Mouse (Mus musculus): ENCODE measurements around the gene Cphx3.
"Not testable (repeated sequence)": the region's sequence is repeated elsewhere in the genome, so short reads cannot be mapped to it uniquely, and the experiment has no call there.

Gene Cphx3

GRCm38 (mm10) chr14:26181660-26182059 is 99.6 kb downstream of the Cphx3 start:
- DNase-seq, result not testable (repeated sequence)

- DNase-seq, result not testable (repeated sequence)
Measured at GRCm38 (mm10) chr14:26182380-26182779, 100.3 kb downstream of the Cphx3 start, which contains the start of gene Plac9b. Gene Plac9b (minus strand): TSS chr14:26182480.

GRCm38 (mm10) chr14:26186638-26187037 is 104.5 kb downstream of the Cphx3 start:
- not testable (repeated sequence) for DNase-seq

- not testable (repeated sequence) for DNase-seq
Measured at GRCm38 (mm10) chr14:26188361-26188760, 106.3 kb downstream of the Cphx3 start.

- DNase-seq, result not testable (repeated sequence)
Measured at GRCm38 (mm10) chr14:26197851-26198250, 115.8 kb downstream of the Cphx3 start.

GRCm38 (mm10) chr14:26206197-26206925 is 124.3 kb downstream of the Cphx3 start:
- not testable (repeated sequence) for DNase-seq

- DNase-seq, result not testable (repeated sequence)
Measured at GRCm38 (mm10) chr14:26206926-26207247, 124.8 kb downstream of the Cphx3 start, which contains the start of gene Tmem254b. Gene Tmem254b (minus strand): TSS chr14:26207041.

GRCm38 (mm10) chr14:26216233-26217000 is 134.3 kb downstream of the Cphx3 start:
- not testable (repeated sequence) for DNase-seq

- DNase-seq, result not testable (repeated sequence)
Measured at GRCm38 (mm10) chr14:26237183-26237582, 155.1 kb downstream of the Cphx3 start.

GRCm38 (mm10) chr14:26257756-26258617 is 175.9 kb downstream of the Cphx3 start, which contains the start of gene Duxbl3:
Gene Duxbl3 (plus strand): TSS chr14:26257962.
- not testable (repeated sequence) for DNase-seq

- not testable (repeated sequence) for DNase-seq
Measured at GRCm38 (mm10) chr14:26258729-26259128, 176.6 kb downstream of the Cphx3 start.
